Mouse (Mus musculus): ENCODE measurements around the gene Arhgap25.

DNA sequence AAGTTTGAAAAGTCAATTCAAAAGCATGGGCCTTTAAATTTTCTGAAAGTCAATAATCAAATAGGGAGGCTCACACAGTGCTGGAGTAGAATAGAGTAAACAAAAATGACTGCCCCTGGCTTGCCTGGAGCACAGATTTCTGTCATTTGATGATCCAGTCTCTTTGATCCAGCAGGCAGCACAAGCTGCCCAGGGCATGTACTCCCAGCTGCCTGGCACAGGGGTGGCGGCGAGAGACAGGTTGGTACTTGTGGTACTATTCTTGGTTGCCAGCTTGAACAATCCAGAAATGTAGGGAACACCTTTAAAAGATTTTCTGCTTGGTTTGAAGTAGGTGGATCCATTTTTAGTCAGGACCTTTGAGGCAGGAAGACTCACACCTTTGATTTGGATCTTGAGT is 23.3 kb downstream of the Arhgap25 start:
- TF ChIP-seq CTCF (IDR thresholded peaks at IDR 0.05 in 2 of 3, conservative IDR thresholded peaks at IDR 0.05 in 1 of 3; ENCODE audit: control insufficient read depth in 1 of 3, insufficient read depth in 1 of 3, low read depth in 2 of 3, low read length in 3 of 3, poor library complexity in 1 of 3, severe bottlenecking in 1 of 3) (no peak), SIN3A (IDR thresholded peaks at IDR 0.05; ENCODE audit: low read length) (no peak), POLR2AphosphoS5 (IDR thresholded peaks at IDR 0.05; ENCODE audit: borderline replicate concordance, low read depth, low read length) (no peak), TBP (IDR thresholded peaks at IDR 0.05; ENCODE audit: low read depth, low read length) (no peak), EP300 (IDR thresholded peaks at IDR 0.05; ENCODE audit: low read depth in 1 of 2, low read length in 2 of 2) (no peak), CHD1 (IDR thresholded peaks at IDR 0.05; ENCODE audit: low read depth, low read length) (no peak), ZC3H11A (IDR thresholded peaks at IDR 0.05; ENCODE audit: low read depth, low read length) (no peak), GATA1 (IDR thresholded peaks at IDR 0.05; ENCODE audit: low read depth, low read length) (no peak), POLR2A (IDR thresholded peaks at IDR 0.05; ENCODE audit: control insufficient read depth in 1 of 2, insufficient read depth in 1 of 2, low read depth in 1 of 2, low read length in 2 of 2, poor library complexity in 1 of 2) (no peak), MYB (IDR thresholded peaks at IDR 0.05; ENCODE audit: low read depth, low read length) (no peak), MAZ (IDR thresholded peaks at IDR 0.05; ENCODE audit: low read depth, low read length) (no peak)

Data from MEL (cell line).